Mouse (Mus musculus) urinary bladder, postnatal 10 days (tissue): ENCODE measurements at regions not wholly inside any gene's neighbourhood (a gene's known extent, or its start where the extent isn't known, plus 50 kb on each side); places are given as distances from the start of the nearest gene placed in this dataset.
"Not testable (repeated sequence)": the region's sequence is repeated elsewhere in the genome, so short reads cannot be mapped to it uniquely, and the experiment has no call there.

Experiments used
- DNase-seq: peaks from one replicate; pipeline ENCODE4 v3.0.0; 2022; ENCODE audit warnings: low spot score

GRCm38 (mm10) chr3:21997387-21997786, 79.1 kb upstream of the Tbl1xr1 start:
- no peak for DNase-seq

- no peak for DNase-seq
Observed at GRCm38 (mm10) chr3:22005456-22005855, 71.0 kb upstream of the Tbl1xr1 start.

DNA sequence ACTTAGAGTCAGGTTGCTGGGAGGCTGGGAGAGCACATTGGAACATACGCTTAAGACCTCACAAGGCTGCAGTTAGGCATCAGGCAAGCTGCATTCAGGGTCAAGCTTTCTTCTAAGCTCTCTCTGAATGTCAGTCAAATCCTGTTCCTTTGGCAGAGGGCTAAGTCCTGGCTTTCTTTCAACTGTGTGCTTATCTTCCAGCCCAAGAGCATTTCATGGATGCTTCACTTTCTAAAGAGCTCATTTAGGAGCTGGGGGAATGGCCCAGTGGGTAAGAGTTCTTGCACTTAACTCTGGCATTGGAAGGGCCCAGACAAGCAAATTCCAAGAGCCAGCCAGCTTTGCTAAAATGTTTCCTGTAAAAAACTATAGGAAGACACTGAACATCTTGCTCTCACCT, 70.3 kb upstream of the Tbl1xr1 start:
- no peak for DNase-seq

GRCm38 (mm10) chr3:22006651-22007050, 69.8 kb upstream of the Tbl1xr1 start:
- no peak for DNase-seq

- DNase-seq, result no peak
Observed at GRCm38 (mm10) chr3:22007736-22008135, 68.7 kb upstream of the Tbl1xr1 start.

- DNase-seq, result no peak
Observed at GRCm38 (mm10) chr3:22008432-22008831, 68.0 kb upstream of the Tbl1xr1 start.

GRCm38 (mm10) chr3:22009898-22010699, 66.4 kb upstream of the Tbl1xr1 start:
- no peak for DNase-seq

GRCm38 (mm10) chr3:22010700-22010991, 65.8 kb upstream of the Tbl1xr1 start:
- not testable (repeated sequence) for DNase-seq

- DNase-seq, result no peak
Observed at GRCm38 (mm10) chr3:22021360-22021935, 55.0 kb upstream of the Tbl1xr1 start.

- DNase-seq, result no peak
Observed at GRCm38 (mm10) chr3:22022418-22022817, 54.0 kb upstream of the Tbl1xr1 start.

- DNase-seq, result no peak
Observed at GRCm38 (mm10) chr3:22023049-22023448, 53.4 kb upstream of the Tbl1xr1 start.

DNA sequence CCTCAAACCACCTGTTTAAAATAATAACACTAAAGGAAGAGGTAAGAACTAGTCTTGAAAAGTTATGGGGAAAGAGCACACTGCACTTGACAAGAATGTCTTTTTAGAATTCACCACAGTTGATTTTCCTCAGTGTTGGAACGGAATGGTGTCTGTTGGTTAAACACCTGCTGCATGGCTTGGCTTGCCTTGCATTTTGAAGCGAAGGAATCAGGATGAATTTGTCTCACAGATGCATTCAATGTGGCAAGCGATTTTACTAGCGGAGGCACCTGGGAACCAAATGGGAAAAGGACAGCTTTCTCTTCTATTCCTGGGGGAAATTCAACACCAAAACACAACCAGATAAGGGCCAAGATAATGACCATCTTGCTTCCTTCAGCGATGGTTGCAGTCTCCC, 52.9 kb upstream of the Tbl1xr1 start:
- DNase-seq, result no peak

GRCm38 (mm10) chr3:22024200-22024599, 52.3 kb upstream of the Tbl1xr1 start:
- DNase-seq, result no peak

DNA sequence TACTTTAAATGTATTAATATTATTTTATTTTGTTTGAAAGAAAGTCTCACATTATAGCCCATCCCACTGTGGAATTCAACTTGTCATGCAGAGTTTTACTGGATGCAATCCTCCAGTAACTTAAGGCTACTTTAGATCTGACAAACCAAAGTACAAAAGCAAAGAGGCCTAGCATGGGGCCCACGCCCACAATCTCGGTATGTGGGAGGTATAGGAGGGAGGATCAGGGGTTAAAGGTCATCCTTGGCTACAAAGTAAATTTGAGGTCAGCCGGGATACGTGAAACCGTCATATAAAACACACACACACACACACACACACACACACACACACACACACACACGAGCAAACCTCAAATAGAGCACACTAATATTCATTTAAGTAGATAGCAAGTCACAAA, 51.3 kb upstream of the Tbl1xr1 start:
- no peak for DNase-seq

- DNase-seq, result no peak
Observed at GRCm38 (mm10) chr3:22025615-22026014, 50.8 kb upstream of the Tbl1xr1 start.
